Mouse (Mus musculus) kidney, adult 2 months (tissue): Measurements from ENCODE around the gene Nsun3.

Experiments
- CTCF ChIP-seq: fragments of 200-500 bp; conservative IDR thresholded peaks from 2 replicates; pipeline ENCODE4 v1.5.1; 2011; ENCODE audit warnings: low read depth, mild to moderate bottlenecking, control low read depth, low read length, moderate library complexity, mixed read lengths; ENCODE audit not compliant: insufficient read depth, insufficient read length
- POLR2A ChIP-seq: fragments of 200-500 bp; IDR thresholded peaks from one replicate; pipeline ENCODE4 v1.6.1; 2011; ENCODE audit warnings: low read depth, low read length, control low read depth

DNA sequence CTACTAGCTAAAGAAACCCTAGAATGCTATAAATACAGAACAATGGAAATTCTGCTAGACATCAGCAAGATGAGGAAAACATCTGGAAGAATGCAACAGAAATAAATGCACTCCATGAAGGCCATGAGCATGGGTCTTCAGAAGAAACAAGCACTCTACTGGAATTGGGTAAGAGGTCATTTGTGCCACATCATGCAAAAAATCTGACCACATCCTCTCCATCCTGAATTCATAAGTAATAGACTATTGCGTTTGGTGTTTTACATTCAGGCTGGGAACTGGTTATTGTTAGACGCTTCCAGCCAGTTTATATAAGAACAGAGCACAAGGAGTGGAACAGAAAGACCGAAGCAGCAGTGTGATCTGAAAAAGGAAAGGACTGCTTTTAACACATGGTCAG is 12.2 kb upstream of the Nsun3 start:
- TF ChIP-seq CTCF (no peak), POLR2A (no peak)
